Mouse (Mus musculus) naive thymus-derived CD4-positive, alpha-beta T cell, adult 2 months (primary cell): ENCODE data around the gene Tjap1.

Source experiments
- DNase-seq: peaks from one replicate; pipeline ENCODE4 v3.0.0-alpha.2; 2011; ENCODE audit warnings: low read depth

Tjap1 gene

DNA sequence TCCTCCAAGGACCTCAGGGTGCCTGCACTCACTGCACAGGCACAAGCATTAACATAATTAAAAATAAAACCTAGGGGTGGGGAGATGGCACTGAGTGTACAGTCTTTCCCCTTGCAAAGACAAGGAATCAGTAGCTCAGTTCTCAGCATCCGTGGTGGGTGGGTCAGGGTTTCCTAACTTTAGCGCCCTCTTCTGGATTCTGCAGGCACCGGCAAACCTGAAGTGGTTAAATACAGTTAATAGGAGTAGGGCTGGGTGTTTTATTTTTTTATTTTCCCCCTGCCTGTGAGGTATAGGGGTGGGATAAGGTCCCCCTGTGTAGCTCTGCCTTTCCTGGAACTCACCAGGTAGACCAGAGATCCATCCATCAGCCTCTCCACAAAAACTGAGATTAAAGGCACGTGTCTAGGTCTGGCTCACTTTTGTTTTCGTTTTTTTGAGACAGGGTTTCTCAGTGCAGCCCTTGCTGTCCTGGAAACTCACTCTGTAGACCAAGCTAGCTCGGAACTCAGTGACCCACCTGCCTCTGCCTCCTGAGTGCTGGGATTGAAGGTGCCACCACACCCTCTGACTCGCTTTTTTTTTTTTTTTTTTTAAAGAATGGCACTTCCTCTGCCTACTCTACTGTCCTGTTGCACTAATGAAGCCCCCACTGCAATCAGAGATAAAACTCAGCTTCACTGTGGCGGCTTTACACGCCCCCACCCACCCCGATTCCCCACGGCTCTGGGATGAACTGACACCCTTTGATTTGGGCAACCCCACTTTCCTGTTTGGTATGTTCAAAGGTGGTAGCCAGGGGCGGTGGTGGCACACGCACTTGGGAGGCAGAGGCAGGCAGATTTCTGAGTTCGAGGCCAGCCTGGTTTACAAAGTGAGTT is 30.0 kb downstream of the Tjap1 start:
- peak; percentile 67 for DNase-seq

DNA sequence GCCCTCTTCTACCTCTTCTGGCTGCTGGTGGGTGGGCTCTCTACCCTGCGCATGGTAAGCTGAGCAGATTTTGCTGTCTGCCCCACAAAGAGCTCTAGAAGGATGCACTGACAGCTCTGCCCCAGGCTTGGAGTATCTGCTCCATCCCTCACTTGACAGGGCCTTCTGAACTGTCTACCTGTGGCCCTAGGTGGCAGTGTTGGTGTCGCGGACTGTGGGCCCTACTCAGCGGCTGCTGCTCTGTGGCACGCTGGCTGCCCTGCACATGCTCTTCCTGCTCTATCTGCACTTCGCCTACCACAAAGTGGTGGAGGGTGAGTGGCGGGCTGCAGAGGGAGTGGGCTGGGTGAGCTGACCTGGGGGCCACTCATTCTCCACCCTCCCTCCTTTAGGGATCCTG is 31.7 kb downstream of the Tjap1 start:
- DNase-seq: peak; percentile 38

GRCm38 (mm10) chr17:46248189-46248522 is 34.7 kb downstream of the Tjap1 start:
- no peak for DNase-seq

- peak; percentile 93 for DNase-seq
These were observed 35.2 kb downstream of the Tjap1 start, which contains the start of the genes Polr1c and Yipf3 for GRCm38 (mm10) chr17:46247512-46248188. Gene Polr1c, minus strand, starts transcription at chr17:46248054. Gene Yipf3, plus strand, starts transcription at chr17:46248080.

- no peak for DNase-seq
These were observed 38.2 kb downstream of the Tjap1 start for GRCm38 (mm10) chr17:46244579-46244978.

DNA sequence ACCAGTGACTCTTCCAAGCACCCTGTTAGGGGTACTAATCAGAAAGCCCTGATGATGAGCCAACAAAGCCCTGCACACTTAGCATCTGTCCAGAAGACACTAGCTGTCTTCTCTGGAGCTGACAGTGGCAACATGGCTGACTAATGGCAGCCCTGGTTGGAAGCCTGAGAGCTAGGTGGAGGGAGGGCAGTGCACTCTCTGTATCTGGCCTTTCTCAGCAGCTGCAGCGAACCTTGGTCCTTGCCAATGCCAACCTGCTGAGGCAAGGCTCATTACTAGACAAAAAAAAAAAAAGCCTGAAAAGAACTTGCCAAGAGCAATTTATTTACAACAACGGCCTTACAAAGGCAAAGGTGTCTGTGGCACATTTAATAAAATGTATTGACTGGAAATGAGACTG is 39.2 kb downstream of the Tjap1 start:
- DNase-seq: no peak

- DNase-seq: no peak
These were observed 39.8 kb downstream of the Tjap1 start for GRCm38 (mm10) chr17:46242993-46243392.

DNA sequence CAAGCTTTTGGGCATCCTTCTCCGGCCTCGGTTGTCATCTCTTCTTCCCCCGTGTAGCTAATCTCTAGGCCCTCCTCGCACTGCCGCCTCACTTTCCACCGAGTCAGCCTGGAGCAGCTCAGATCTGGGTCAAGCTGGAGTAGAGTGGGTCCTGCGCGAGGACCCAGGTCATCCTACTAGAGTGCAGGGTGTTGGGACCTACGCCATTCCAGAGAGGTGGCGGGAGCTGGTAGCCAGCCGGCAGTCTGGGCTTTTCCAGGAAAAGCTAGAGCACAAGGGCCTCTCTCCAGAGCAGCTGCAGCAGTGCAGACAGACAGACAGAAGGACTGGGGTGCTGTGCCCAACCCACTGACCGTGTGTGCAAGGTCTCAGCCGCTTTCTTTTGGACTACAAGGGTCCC is 40.6 kb downstream of the Tjap1 start:
- no peak for DNase-seq

GRCm38 (mm10) chr17:46241471-46241870 is 41.4 kb downstream of the Tjap1 start:
- no peak for DNase-seq

- DNase-seq: no peak
These were observed 43.2 kb downstream of the Tjap1 start for GRCm38 (mm10) chr17:46239516-46240114.

GRCm38 (mm10) chr17:46237480-46237879 is 45.3 kb downstream of the Tjap1 start:
- no peak for DNase-seq

DNA sequence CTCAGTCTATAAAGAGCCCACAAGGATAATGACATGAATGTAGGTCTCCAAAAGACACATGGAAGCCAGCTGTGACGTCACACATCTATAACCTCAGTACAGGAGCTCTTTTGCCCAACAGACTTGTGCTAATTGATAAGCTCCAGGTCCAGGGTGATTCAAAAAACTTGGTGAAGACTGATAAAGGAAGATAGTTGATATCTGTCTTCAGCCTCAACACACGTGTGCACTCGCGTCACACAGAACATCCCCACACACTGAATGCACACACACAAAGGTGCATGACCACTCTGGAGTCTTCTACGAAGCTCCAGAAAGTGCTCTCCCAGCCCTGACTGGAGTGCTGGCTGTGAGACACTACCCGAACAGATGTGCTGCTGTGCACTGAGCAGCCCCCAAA is 45.7 kb downstream of the Tjap1 start:
- DNase-seq: no peak

DNA sequence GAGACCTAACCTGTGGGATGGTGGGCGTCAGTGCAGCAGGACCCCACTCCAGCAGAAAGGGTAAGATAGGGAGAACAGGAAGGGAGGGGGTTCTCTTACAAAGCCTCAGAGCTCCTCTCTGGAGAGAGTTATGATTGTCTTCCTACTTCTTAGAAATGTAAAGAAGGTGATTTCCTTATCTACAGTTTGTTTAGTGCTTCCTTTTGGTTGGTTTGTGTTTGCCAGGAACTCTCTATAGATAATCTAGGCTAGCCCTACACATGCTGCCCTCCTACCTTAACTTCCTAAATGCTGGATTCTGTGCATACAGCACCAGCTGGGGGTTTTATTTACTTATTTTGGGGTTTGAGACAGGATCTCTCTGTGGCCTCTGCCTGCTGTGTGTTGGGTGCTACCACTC is 46.8 kb downstream of the Tjap1 start:
- no peak for DNase-seq

- DNase-seq: no peak
These were observed 55.2 kb downstream of the Tjap1 start for GRCm38 (mm10) chr17:46227576-46227975.

- no peak for DNase-seq
These were observed 61.2 kb downstream of the Tjap1 start for GRCm38 (mm10) chr17:46221601-46222000.

GRCm38 (mm10) chr17:46210550-46210949 is 72.3 kb downstream of the Tjap1 start:
- DNase-seq: no peak
